Mouse (Mus musculus) testis, adult 2 months (tissue): Measurements from ENCODE around the gene Scel.

ENCODE experiments used
- CTCF ChIP-seq: fragments of 200-500 bp; IDR thresholded peaks from 2 replicates; pipeline ENCODE4 v1.5.1; 2012; ENCODE audit warnings: low read depth, mild to moderate bottlenecking, inconsistent platforms, low read length, moderate library complexity; ENCODE audit not compliant: control insufficient read depth, insufficient read depth, insufficient replicate concordance
- POLR2A ChIP-seq: fragments of 200-500 bp; IDR thresholded peaks from 2 replicates; pipeline ENCODE4 v1.6.1; 2012; ENCODE audit warnings: low read depth, mild to moderate bottlenecking, inconsistent platforms, low read length, moderate library complexity; ENCODE audit not compliant: control insufficient read depth

GRCm38 (mm10) chr14:103469464-103470015 is 43.6 kb upstream of the Scel start:
- TF ChIP-seq CTCF (no peak), POLR2A (no peak)
